Comparison of ENCODE assay signal across 35 mouse cellular contexts in genomic region chr2:34424186-34424585, GRCm38 (mm10).
"Had no signal": no experiment of that assay in that cellular context is flagged by ENCODE, and none has a peak within 500 bp of the region (broad histone marks: within the 10 kb centered on the region; RNA-seq: fewer than 3 reads in every experiment).

No protein-coding gene starts in this region.

- ATAC-seq: hindbrain, embryonic 16.5 days; hindbrain, postnatal 0 days; inflammation-experienced regulatory T-cells, adult 6 months; intestine, embryonic 15.5 days; intestine, embryonic 16.5 days; intestine, postnatal 0 days had no signal

- H3K4me1 ChIP-seq: hindbrain, embryonic 10.5 days; hindbrain, embryonic 12.5 days; hindbrain, embryonic 13.5 days; hindbrain, embryonic 15.5 days; intestine, embryonic 15.5 days had no signal

- H3K36me3 ChIP-seq: heart, embryonic 15.5 days; hindbrain, embryonic 15.5 days had no signal

- H3K9me3 ChIP-seq: heart, embryonic 12.5 days; heart, embryonic 13.5 days; heart, embryonic 15.5 days; hindbrain, embryonic 10.5 days; hindbrain, embryonic 12.5 days; hindbrain, embryonic 13.5 days; hindbrain, embryonic 15.5 days; intestine, embryonic 15.5 days; kidney, embryonic 15.5 days had no signal

- DNase-seq: heart, postnatal 10 days; heart, postnatal 14 days; heart, postnatal 36 days; heart, postnatal 4 days; kidney, adult 11 months; kidney, adult 18-20 months; kidney, adult 2 months; kidney, adult 8-10 months; kidney, adult 9 months; kidney, postnatal 10 days; kidney, postnatal 14 days; kidney, postnatal 25 days; kidney, postnatal 36 days; kidney, postnatal 4 days; layer of hippocampus, adult 9-11 months; layer of hippocampus, postnatal 36 days had no signal

- H3K4me3 ChIP-seq: heart, embryonic 12.5 days; heart, embryonic 13.5 days; heart, embryonic 15.5 days; hindbrain, embryonic 10.5 days; hindbrain, embryonic 12.5 days; hindbrain, embryonic 13.5 days; hindbrain, embryonic 15.5 days; intestine, embryonic 15.5 days; kidney, embryonic 15.5 days; layer of hippocampus, adult 2 months; left cerebral cortex, adult 2 months had no signal

- H3K27ac ChIP-seq: heart, embryonic 13.5 days; heart, embryonic 15.5 days; hindbrain, embryonic 10.5 days; hindbrain, embryonic 12.5 days; hindbrain, embryonic 13.5 days; hindbrain, embryonic 14.5 days; hindbrain, embryonic 15.5 days; hindbrain, postnatal 0 days; intestine, embryonic 15.5 days; kidney, embryonic 15.5 days; kidney, postnatal 0 days; layer of hippocampus, adult 2 months; left cerebral cortex, adult 2 months had no signal

- H3K9ac ChIP-seq: heart, embryonic 12.5 days; heart, embryonic 13.5 days; heart, embryonic 15.5 days; hindbrain, embryonic 12.5 days; hindbrain, embryonic 13.5 days; hindbrain, embryonic 14.5 days; hindbrain, embryonic 15.5 days; intestine, embryonic 15.5 days; kidney, embryonic 15.5 days had no signal

- H3K27me3 ChIP-seq: heart, embryonic 12.5 days; heart, embryonic 13.5 days; heart, embryonic 15.5 days; hindbrain, embryonic 12.5 days; hindbrain, embryonic 13.5 days; hindbrain, embryonic 15.5 days; intestine, embryonic 15.5 days; kidney, embryonic 15.5 days had no signal

- H3K4me2 ChIP-seq: heart, embryonic 11.5 days; heart, embryonic 12.5 days; heart, embryonic 13.5 days; heart, embryonic 15.5 days; hindbrain, embryonic 12.5 days; hindbrain, embryonic 13.5 days; hindbrain, embryonic 14.5 days; hindbrain, embryonic 15.5 days; intestine, embryonic 15.5 days; kidney, embryonic 15.5 days had no signal
